Mouse (Mus musculus) left cerebral cortex, postnatal 36 days (tissue): Measurements from ENCODE around the gene Fam160a2. TPM values are rescaled to one million over a fixed set of nuclear protein-coding genes. Genes with fewer than 3 reads are reported as not detected.

Experiments
- total RNA-seq, 2 experiments: library from RNA; stranded (reverse); gene quantifications; 2 replicates each; pipeline ENCODE4 v1.2.3; 2021

Fam160a2 gene
- total RNA-seq, 2 experiments from 2014 or later = 77.0 to 83.9 TPM

Other genes with a start within 250 kb of the Fam160a2 start
- not detected for gene Olfr684, start 236.4 kb downstream of the Fam160a2 start, total RNA-seq
- not detected for gene Olfr685, start 214.0 kb downstream of the Fam160a2 start, total RNA-seq
- not detected for gene Olfr686, start 192.6 kb downstream of the Fam160a2 start, total RNA-seq
- not detected for gene Olfr688, start 112.0 kb downstream of the Fam160a2 start, total RNA-seq
- not detected for gene Olfr689, start 88.9 kb downstream of the Fam160a2 start, total RNA-seq
- gene Olfr690, start 66.0 kb downstream of the Fam160a2 start, total RNA-seq = 1 to 10 TPM in 1 of 2 experiments, under 1 TPM in 1; 0.27 to 1.7 TPM
- under 1 TPM; 0.72 to 0.91 TPM for gene Olfr691, start 57.8 kb downstream of the Fam160a2 start, total RNA-seq
- not detected for gene Olfr692, start 31.8 kb downstream of the Fam160a2 start, total RNA-seq
- not detected for gene Gm5901, start 25.0 kb downstream of the Fam160a2 start, total RNA-seq
- 1 to 10 TPM; 1.0 to 1.3 TPM for gene Cnga4, start 4.5 kb upstream of the Fam160a2 start, total RNA-seq
- 10 to 100 TPM; 63.2 to 64.3 TPM for gene Cckbr, start 25.7 kb upstream of the Fam160a2 start, total RNA-seq
- 10 to 100 TPM; 17.6 to 21.0 TPM for gene Cavin3, start 82.2 kb upstream of the Fam160a2 start, total RNA-seq
- 100 to 1,000 TPM in 1 of 2 experiments, 10 to 100 TPM in 1; 97.4 to 114 TPM for gene Smpd1, start 154.3 kb upstream of the Fam160a2 start, total RNA-seq
- gene Apbb1, start 181.6 kb upstream of the Fam160a2 start, total RNA-seq = 100 to 1,000 TPM; 437 to 517 TPM
- under 1 TPM; 0.42 to 0.79 TPM for gene Hpx, start 200.1 kb upstream of the Fam160a2 start, total RNA-seq
- 100 to 1,000 TPM; 145 to 165 TPM for gene Trim3, start 233.5 kb upstream of the Fam160a2 start, total RNA-seq
- 10 to 100 TPM; 70.9 to 75.7 TPM for gene Timm10b, start 240.0 kb upstream of the Fam160a2 start, total RNA-seq
- gene Arfip2, start 240.4 kb upstream of the Fam160a2 start, total RNA-seq = 100 to 1,000 TPM in 1 of 2 experiments, 10 to 100 TPM in 1; 96.6 to 106 TPM
- gene Gm45799, start 240.5 kb upstream of the Fam160a2 start, total RNA-seq = 10 to 100 TPM in 1 of 2 experiments, 1 to 10 TPM in 1; 9.4 to 16.3 TPM